Mouse (Mus musculus) heart, embryonic 11.5 days (tissue): Measurements from ENCODE around the gene Cdk2ap1. TPM values are rescaled to one million over a fixed set of nuclear protein-coding genes. Genes with fewer than 3 reads are reported as not detected.

Source experiments
- polyA plus RNA-seq: library from polyadenylated mRNA; unstranded; fragments of >200 nt; fragmentation: Nextera tagmentation; extraction: Ambion mirVana; gene quantifications from 2 replicates; pipeline ENCODE4 v1.2.1, GENCODE M21; 2014

The Cdk2ap1 gene
- polyA plus RNA-seq, 1 experiment from 2014 or later, result 96.8 TPM

Other genes with a start within 250 kb of the Cdk2ap1 start
- 65.7 and 74.6 TPM in 2 replicates for gene Arl6ip4, start 247.0 kb downstream of the Cdk2ap1 start, polyA plus RNA-seq
- 7.0 and 7.8 TPM in 2 replicates for gene Pitpnm2, start 113.3 kb downstream of the Cdk2ap1 start, polyA plus RNA-seq
- gene Mphosph9, start 35.1 kb downstream of the Cdk2ap1 start, polyA plus RNA-seq, result 11.5 and 15.5 TPM in 2 replicates
- 14.8 and 19.1 TPM in 2 replicates for gene 2810006K23Rik, start 35.0 kb downstream of the Cdk2ap1 start, polyA plus RNA-seq
- 59.9 and 81.6 TPM in 2 replicates for gene Sbno1, start 62.9 kb upstream of the Cdk2ap1 start, polyA plus RNA-seq
- 89.5 and 93.9 TPM in 2 replicates for gene Kmt5a, start 76.8 kb upstream of the Cdk2ap1 start, polyA plus RNA-seq
- gene Rilpl2, start 115.3 kb upstream of the Cdk2ap1 start, polyA plus RNA-seq, result 15.5 and 16.3 TPM in 2 replicates
- gene Snrnp35, start 120.1 kb upstream of the Cdk2ap1 start, polyA plus RNA-seq, result 12.4 and 12.8 TPM in 2 replicates
- 25.3 and 27.6 TPM in 2 replicates for gene Rilpl1, start 168.3 kb upstream of the Cdk2ap1 start, polyA plus RNA-seq
- 490 and 526 TPM in 2 replicates for gene Tmed2, start 177.6 kb upstream of the Cdk2ap1 start, polyA plus RNA-seq
- gene Ddx55, start 189.8 kb upstream of the Cdk2ap1 start, polyA plus RNA-seq, result 7.5 and 8.4 TPM in 2 replicates
- gene Eif2b1, start 216.0 kb upstream of the Cdk2ap1 start, polyA plus RNA-seq, result 70.0 and 72.9 TPM in 2 replicates
- gene Gtf2h3, start 216.1 kb upstream of the Cdk2ap1 start, polyA plus RNA-seq, result 36.8 and 39.7 TPM in 2 replicates